Mouse (Mus musculus) frontal cortex, postnatal 14 days (tissue): ENCODE data around the gene Cct5.

Experiments
- DNase-seq, 2 experiments: peaks; one replicate each; pipeline ENCODE4 v3.0.0; 2022; ENCODE audit warnings: low spot score in 2 of 2

Cct5 gene

GRCm38 (mm10) chr15:31563577-31564546, 37.7 kb downstream of the Cct5 start:
- DNase-seq, result no peak

- no peak for DNase-seq
Observed at GRCm38 (mm10) chr15:31562847-31563246, 38.8 kb downstream of the Cct5 start.

GRCm38 (mm10) chr15:31561976-31562375, 39.6 kb downstream of the Cct5 start:
- no peak for DNase-seq

DNA sequence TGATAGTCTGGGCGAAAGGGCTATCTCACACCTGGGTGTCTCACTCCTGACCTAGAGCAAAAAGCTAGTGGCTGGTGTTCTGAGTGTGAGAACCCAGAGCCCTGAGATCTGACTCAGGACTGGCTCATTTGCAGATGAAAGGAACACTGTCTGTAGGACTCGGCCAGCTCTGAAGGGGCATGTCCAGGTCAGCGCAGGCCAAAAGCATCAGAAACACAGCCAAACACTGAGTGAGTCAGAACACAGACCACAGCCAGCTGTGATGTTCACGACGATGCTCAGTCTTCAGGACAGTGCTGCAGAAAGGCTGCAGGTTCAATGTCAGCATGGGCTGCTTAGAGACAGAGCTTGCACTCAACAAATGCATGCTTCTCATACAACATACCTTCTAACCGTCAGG, 40.2 kb downstream of the Cct5 start:
- DNase-seq, result no peak

- no peak for DNase-seq
Observed at GRCm38 (mm10) chr15:31554855-31555254, 46.7 kb downstream of the Cct5 start.

DNA sequence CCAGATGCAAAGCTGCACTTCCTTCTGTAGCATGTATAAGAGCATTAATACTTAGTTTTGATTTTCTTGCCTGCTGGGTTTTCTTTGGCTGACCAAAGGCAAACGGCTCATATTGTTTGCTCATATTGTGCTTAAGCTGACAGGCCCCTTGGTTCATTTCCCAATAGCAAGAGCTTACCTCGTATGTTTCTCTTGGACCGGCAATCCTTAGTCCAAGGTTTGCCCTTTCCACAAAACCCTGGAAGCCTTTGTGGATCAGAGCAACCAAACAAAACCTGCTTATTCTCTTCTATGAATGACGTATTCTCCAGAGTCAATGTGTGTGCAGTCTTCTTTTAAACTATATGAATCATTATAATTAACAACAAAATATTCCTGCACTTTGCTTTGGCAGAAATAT, 51.2 kb downstream of the Cct5 start:
- no peak for DNase-seq

- DNase-seq, result no peak
Observed at GRCm38 (mm10) chr15:31547421-31547820, 54.2 kb downstream of the Cct5 start.

- DNase-seq, result no peak
Observed at GRCm38 (mm10) chr15:31546291-31546690, 55.3 kb downstream of the Cct5 start.

DNA sequence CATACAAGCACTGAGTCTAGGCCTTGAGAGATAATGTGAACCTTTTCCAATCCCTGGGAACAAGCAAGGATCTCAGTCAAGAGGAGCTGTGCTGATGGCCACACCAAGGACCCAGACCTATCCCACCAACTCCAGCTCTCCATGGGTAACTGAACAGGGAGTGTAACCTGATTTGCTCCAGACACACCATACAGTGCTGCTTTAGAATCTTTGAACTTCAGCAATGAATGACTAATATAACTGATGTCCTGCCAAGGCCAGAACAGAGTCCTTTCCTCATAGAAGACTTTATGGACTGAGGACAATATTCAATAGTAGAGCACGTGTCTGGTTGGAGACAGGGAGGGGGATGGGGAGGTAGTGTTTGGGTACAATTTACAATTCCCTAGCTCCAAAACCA, 56.5 kb downstream of the Cct5 start:
- DNase-seq, result no peak

GRCm38 (mm10) chr15:31543246-31543645, 58.4 kb downstream of the Cct5 start:
- DNase-seq, result no peak

DNA sequence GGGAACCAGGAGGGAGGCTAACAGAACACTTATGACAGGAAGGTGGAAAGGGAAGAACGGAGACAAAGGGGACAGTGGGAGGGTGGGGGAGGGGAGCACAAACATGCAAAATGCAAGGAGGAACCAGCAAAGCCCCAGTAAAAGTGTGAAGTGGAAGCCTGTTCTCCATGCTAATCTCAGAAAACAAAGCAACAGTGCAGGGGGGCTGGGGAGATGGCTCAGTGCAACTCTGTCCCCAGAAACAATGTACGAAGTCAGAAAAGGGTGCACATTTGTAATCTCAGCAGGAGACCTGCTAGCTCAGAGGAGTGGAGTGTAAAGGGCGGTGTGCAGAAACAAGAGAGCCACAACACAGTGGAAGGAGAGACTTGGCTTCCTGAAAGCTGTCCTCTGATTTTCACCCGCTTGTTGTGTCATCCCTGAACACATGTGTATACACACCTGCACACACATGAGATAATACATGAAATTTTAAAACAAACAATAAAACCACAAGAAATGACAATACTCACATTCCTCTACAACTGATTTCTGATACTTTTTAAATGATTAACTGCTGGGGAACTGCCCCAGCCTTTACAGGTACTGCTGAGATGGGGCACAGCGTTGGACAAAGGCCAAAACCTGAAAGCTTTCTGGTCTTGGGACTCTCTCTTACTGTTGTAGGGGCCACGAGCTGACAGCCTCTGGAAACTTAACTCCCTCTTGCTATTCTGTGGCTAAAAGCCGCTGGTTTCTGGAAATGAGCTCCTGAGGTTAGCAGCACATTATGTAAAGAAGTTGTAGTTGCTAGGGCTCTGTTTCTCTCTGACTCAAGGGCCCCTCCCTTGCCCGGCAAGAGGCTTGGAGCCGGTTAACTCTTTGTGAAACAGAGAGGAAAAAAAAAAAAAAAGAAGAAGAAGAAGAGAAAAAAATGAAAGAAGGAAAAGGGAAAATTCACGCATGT, 59.3 kb downstream of the Cct5 start:
- DNase-seq, result no peak
